Mouse (Mus musculus): ENCODE data around the gene Srebf2.
A peak's percentile ranks its signal among the peaks of the same experiment; 100 is the strongest.
"Not testable (repeated sequence)": the region's sequence is repeated elsewhere in the genome, so short reads cannot be mapped to it uniquely, and the experiment has no call there.

Gene Srebf2

GRCm38 (mm10) chr15:82146770-82147610 lies at the start of gene Srebf2:
Gene Srebf2, plus strand, starts transcription at chr15:82147181.
- DNase-seq (ENCODE audit: low read depth, low spot score), result peak; percentile 95

- no peak for DNase-seq (ENCODE audit: low read depth, low spot score)
Observed at GRCm38 (mm10) chr15:82106953-82107555, 39.9 kb upstream of the Srebf2 start.

GRCm38 (mm10) chr15:82120544-82120943 lies 26.4 kb upstream of the Srebf2 start:
- no peak for DNase-seq (ENCODE audit: low read depth, low spot score)

GRCm38 (mm10) chr15:82126690-82127089 lies 20.3 kb upstream of the Srebf2 start:
- DNase-seq (ENCODE audit: low read depth, low spot score), result not testable (repeated sequence)

GRCm38 (mm10) chr15:82127426-82128374 lies 19.3 kb upstream of the Srebf2 start, which contains the start of gene Ccdc134:
Gene Ccdc134, plus strand, starts transcription at chr15:82127922.
- peak; percentile 84 for DNase-seq (ENCODE audit: low read depth, low spot score)

- DNase-seq (ENCODE audit: low read depth, low spot score), result no peak
Observed at GRCm38 (mm10) chr15:82128398-82128797, 18.6 kb upstream of the Srebf2 start.

GRCm38 (mm10) chr15:82130599-82130998 lies 16.4 kb upstream of the Srebf2 start:
- no peak for DNase-seq (ENCODE audit: low read depth, low spot score)

GRCm38 (mm10) chr15:82135372-82135771 lies 11.6 kb upstream of the Srebf2 start:
- DNase-seq (ENCODE audit: low read depth, low spot score), result no peak

- no peak for DNase-seq (ENCODE audit: low read depth, low spot score)
Observed at GRCm38 (mm10) chr15:82138565-82138964, 8.4 kb upstream of the Srebf2 start.

- DNase-seq (ENCODE audit: low read depth, low spot score), result no peak
Observed at GRCm38 (mm10) chr15:82139196-82139595, 7.8 kb upstream of the Srebf2 start.

- no peak for DNase-seq (ENCODE audit: low read depth, low spot score)
Observed at GRCm38 (mm10) chr15:82140355-82140754, 6.6 kb upstream of the Srebf2 start.

- DNase-seq (ENCODE audit: low read depth, low spot score), result no peak
Observed at GRCm38 (mm10) chr15:82144157-82144556, 2.8 kb upstream of the Srebf2 start.

- no peak for DNase-seq (ENCODE audit: low read depth, low spot score)
Observed at GRCm38 (mm10) chr15:82145408-82145807, 1.6 kb upstream of the Srebf2 start.

GRCm38 (mm10) chr15:82145851-82146769 lies 871 bp upstream of the Srebf2 start:
- DNase-seq (ENCODE audit: low read depth, low spot score), result no peak

- DNase-seq (ENCODE audit: low read depth, low spot score), result no peak
Observed at GRCm38 (mm10) chr15:82147611-82148111, 680 bp downstream of the Srebf2 start.

GRCm38 (mm10) chr15:82148510-82148911 lies 1.5 kb downstream of the Srebf2 start:
- DNase-seq (ENCODE audit: low read depth, low spot score), result no peak

- no peak for DNase-seq (ENCODE audit: low read depth, low spot score)
Observed at GRCm38 (mm10) chr15:82150042-82150441, 3.1 kb downstream of the Srebf2 start.

- DNase-seq (ENCODE audit: low read depth, low spot score), result no peak
Observed at GRCm38 (mm10) chr15:82151176-82151575, 4.2 kb downstream of the Srebf2 start.

GRCm38 (mm10) chr15:82152022-82152421 lies 5.0 kb downstream of the Srebf2 start:
- DNase-seq (ENCODE audit: low read depth, low spot score), result no peak

- no peak for DNase-seq (ENCODE audit: low read depth, low spot score)
Observed at GRCm38 (mm10) chr15:82152435-82152834, 5.5 kb downstream of the Srebf2 start.

- no peak for DNase-seq (ENCODE audit: low read depth, low spot score)
Observed at GRCm38 (mm10) chr15:82156298-82156697, 9.3 kb downstream of the Srebf2 start.
